Mouse (Mus musculus): ENCODE measurements around the gene Acss3. TPM values are rescaled to one million over a fixed set of nuclear protein-coding genes. Genes with fewer than 3 reads are reported as not detected.

Gene Acss3
- 5.8 and 15.6 TPM in 2 replicates for polyA plus RNA-seq (2012; rRNA removed; ENCODE audit: low replicate concordance)

GRCm38 (mm10) chr10:107123529-107124335 is at the start of gene Acss3:
Gene Acss3, minus strand, starts transcription at chr10:107123668.

Other genes starting within 250 kb of the Acss3 start
- gene Lin7a, start 148.0 kb upstream of the Acss3 start, polyA plus RNA-seq (2012; rRNA removed; ENCODE audit: low replicate concordance): 0.17 and 0.40 TPM in 2 replicates